9 mouse cellular contexts compared by ENCODE assay signal in genomic region chr2:72398227-72398626, GRCm38 (mm10).
A peak's percentile ranks its signal among the peaks of the same experiment; 100 is the strongest.
DNase-seq lines count a peak whose midpoint lies in the region; ATAC-seq lines count a peak whose summit lies in the region.
"Had no signal": no experiment of that assay in that cellular context is flagged by ENCODE, and none has a peak within 500 bp of the region (broad histone marks: within the 10 kb centered on the region; RNA-seq: fewer than 3 reads in every experiment).

No protein-coding gene starts in this region.

- WGBS in forebrain, embryonic 10.5 days: 20% methylated on average over 13 of the region's 13 CpGs
- 13% methylated on average over 13 of the region's 13 CpGs for WGBS in forebrain, embryonic 12.5 days
- 20% methylated on average over 13 of the region's 13 CpGs for WGBS in liver, embryonic 16.5 days (ENCODE audit: insufficient replicate concordance)

- ATAC-seq in forebrain, embryonic 12.5 days (ENCODE audit: low FRiP score): no peak
- peak; percentile 80 for ATAC-seq in liver, embryonic 16.5 days (ENCODE audit: low read depth)
- no peak for ATAC-seq in activated CD4-positive, CD25-positive, alpha-beta regulatory T cell, adult 4 months

- peak; percentile 51 for DNase-seq in forebrain, embryonic 10.5 days (ENCODE audit: extremely low spot score, low spot score)
- peak; percentile 78 for DNase-seq in ES-CJ7 (ENCODE audit: low read depth, low spot score)
- DNase-seq in embryo, embryonic 10 days (ENCODE audit: low spot score): peak; percentile 84
- DNase-seq in heart, postnatal 36 days: peak; percentile 67 to 69
- peak; percentile 37 for DNase-seq in spleen, adult 12 weeks (ENCODE audit: low spot score)

- no peak overlapping the region for H3K4me3 ChIP-seq in forebrain, embryonic 10.5 days
- H3K4me3 ChIP-seq in forebrain, embryonic 12.5 days (replicated peaks): no peak overlapping the region
- H3K4me3 ChIP-seq in liver, embryonic 16.5 days (ENCODE audit: low read depth, low read length): no peak overlapping the region
- H3K4me3 ChIP-seq: midbrain, embryonic 12.5 days had no signal

- H3K9me3 ChIP-seq in forebrain, embryonic 10.5 days: peaks cover 5% of the 10 kb centered on the region; the same call in 1 of the 2 replicates
- H3K9me3 ChIP-seq in forebrain, embryonic 12.5 days: peaks cover 9% of the 10 kb centered on the region; the same call in 1 of the 2 replicates
- H3K9me3 ChIP-seq in liver, embryonic 16.5 days (replicated peaks; ENCODE audit: control insufficient read depth, low read length): no peaks in the 10 kb centered on the region

- intact Hi-C loops in heart, postnatal 36 days (cut with DNase I): no loop called here

- H3K27ac ChIP-seq in forebrain, embryonic 10.5 days: no peak overlapping the region
- H3K27ac ChIP-seq in forebrain, embryonic 12.5 days: no peak overlapping the region
- H3K27ac ChIP-seq in liver, embryonic 16.5 days (ENCODE audit: low read length): no peak overlapping the region
- H3K27ac ChIP-seq: midbrain, embryonic 12.5 days had no signal

- H3K9ac ChIP-seq in forebrain, embryonic 12.5 days: no peak overlapping the region
- H3K9ac ChIP-seq in liver, embryonic 16.5 days (ENCODE audit: low read depth, low read length): no peak overlapping the region
- H3K9ac ChIP-seq: midbrain, embryonic 12.5 days had no signal

- H3K4me1 ChIP-seq in forebrain, embryonic 10.5 days: peaks cover 11% of the 10 kb centered on the region
- peaks cover 6% of the 10 kb centered on the region for H3K4me1 ChIP-seq in forebrain, embryonic 12.5 days
- H3K4me1 ChIP-seq in liver, embryonic 16.5 days (ENCODE audit: control insufficient read depth, low read depth, low read length): peaks cover 5% of the 10 kb centered on the region; the same call in 1 of the 2 replicates

- H3K4me2 ChIP-seq in forebrain, embryonic 12.5 days: no peak overlapping the region
- peak overlapping the region; percentile 25; the same call in 1 of the 2 replicates for H3K4me2 ChIP-seq in liver, embryonic 16.5 days (ENCODE audit: low read depth, low read length)
- H3K4me2 ChIP-seq: midbrain, embryonic 12.5 days had no signal

- 0 out of 2 replicates have a peak, but pooled peaks cover 10% of the 10 kb centered on the region for H3K36me3 ChIP-seq in forebrain, embryonic 10.5 days (replicated peaks)
- H3K36me3 ChIP-seq in forebrain, embryonic 12.5 days (replicated peaks): no peaks in the 10 kb centered on the region
- no peaks in the 10 kb centered on the region for H3K36me3 ChIP-seq in liver, embryonic 16.5 days (ENCODE audit: control insufficient read depth, insufficient read depth)

- H3K27me3 ChIP-seq in forebrain, embryonic 10.5 days (ENCODE audit: poor library complexity, severe bottlenecking): no peaks in the 10 kb centered on the region
- no peaks in the 10 kb centered on the region for H3K27me3 ChIP-seq in forebrain, embryonic 12.5 days
- H3K27me3 ChIP-seq in liver, embryonic 16.5 days (ENCODE audit: control insufficient read depth, insufficient read depth, low read depth, low read length): no peaks in the 10 kb centered on the region
- H3K27me3 ChIP-seq: midbrain, embryonic 12.5 days had no signal
